Mouse (Mus musculus) adipose tissue, adult 10 weeks (tissue): Measurements from ENCODE around the gene Orm3. TPM values are rescaled to one million over a fixed set of nuclear protein-coding genes. Genes with fewer than 3 reads are reported as not detected.

ENCODE experiments used
- polyA plus RNA-seq: library from polyadenylated mRNA; stranded (reverse); fragments of 350-450 nt; fragmentation: Illumina TruSeq; extraction: RNeasy Lipid Tissue Mini Kit (QIAGEN cat#74804); gene quantifications from one replicate; pipeline ENCODE4 v1.2.3, GENCODE M21; 2014; ENCODE audit warnings: low read depth, low replicate concordance

The Orm3 gene
- polyA plus RNA-seq = 7.1 TPM

DNA sequence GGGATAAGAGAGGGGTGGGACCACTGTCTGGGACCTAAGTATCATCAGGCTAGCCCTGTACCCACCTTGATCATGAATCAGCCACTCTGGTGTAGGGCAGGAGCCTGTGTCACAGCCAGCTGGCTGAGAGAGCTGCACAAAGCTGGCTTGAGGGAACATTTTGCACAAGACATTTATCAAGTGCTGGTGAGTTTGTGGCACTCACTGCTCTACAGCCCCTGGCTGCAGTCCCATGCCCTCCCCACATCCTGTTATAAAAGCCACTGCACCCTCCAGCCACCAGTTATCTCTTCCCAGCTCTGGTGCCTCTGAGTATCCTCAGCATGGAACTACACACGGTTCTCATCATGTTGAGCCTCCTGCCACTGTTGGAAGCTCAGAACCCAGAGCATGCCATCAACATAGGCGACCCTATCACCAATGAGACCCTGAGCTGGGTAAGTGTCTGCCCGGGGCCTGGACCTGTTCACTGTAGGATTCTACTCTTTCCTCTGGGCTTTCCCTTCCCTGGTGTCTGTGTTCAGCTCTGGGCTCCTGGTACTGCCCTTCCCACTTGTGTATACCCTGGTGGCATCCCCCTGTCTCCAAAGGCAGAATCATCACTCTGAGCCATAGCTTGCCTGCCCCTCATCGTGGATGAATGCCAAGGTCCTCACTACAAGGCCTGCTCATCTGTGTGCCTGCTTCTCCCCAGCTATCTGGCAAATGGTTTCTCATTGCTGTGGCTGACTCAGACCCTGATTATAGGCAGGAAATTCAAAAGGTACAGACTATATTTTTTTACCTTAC is at the start of gene Orm3:
Gene Orm3, plus strand, starts transcription at position 286 of the 789 bp plus-strand sequence.

GRCm38 (mm10) chr4:63344295-63344694 is 11.7 kb upstream of the Orm3 start, which contains the start of gene Orm1:
Gene Orm1 (plus strand): TSS chr4:63344560.

DNA sequence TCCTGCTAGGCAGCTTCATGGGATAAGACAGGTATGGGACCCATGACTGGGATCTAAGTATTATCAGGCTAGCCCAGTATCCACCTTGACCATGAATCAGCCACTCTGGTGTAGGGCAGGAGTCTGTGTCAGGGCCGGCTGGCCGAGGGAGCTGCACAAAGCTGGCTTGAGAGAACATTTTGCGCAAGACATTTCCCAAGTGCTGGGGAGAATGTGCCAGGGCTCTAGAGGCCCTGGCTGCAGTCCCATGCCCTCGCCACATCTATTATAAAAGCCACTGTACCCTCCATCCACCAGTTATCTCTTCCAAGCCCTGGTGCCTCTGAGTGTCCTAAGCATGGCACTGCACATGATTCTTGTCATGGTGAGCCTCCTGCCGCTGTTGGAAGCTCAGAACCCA is 6.2 kb downstream of the Orm3 start, which contains the start of gene Orm2:
Gene Orm2, plus strand, starts transcription at position 300 of the 400 bp plus-strand sequence.

DNA sequence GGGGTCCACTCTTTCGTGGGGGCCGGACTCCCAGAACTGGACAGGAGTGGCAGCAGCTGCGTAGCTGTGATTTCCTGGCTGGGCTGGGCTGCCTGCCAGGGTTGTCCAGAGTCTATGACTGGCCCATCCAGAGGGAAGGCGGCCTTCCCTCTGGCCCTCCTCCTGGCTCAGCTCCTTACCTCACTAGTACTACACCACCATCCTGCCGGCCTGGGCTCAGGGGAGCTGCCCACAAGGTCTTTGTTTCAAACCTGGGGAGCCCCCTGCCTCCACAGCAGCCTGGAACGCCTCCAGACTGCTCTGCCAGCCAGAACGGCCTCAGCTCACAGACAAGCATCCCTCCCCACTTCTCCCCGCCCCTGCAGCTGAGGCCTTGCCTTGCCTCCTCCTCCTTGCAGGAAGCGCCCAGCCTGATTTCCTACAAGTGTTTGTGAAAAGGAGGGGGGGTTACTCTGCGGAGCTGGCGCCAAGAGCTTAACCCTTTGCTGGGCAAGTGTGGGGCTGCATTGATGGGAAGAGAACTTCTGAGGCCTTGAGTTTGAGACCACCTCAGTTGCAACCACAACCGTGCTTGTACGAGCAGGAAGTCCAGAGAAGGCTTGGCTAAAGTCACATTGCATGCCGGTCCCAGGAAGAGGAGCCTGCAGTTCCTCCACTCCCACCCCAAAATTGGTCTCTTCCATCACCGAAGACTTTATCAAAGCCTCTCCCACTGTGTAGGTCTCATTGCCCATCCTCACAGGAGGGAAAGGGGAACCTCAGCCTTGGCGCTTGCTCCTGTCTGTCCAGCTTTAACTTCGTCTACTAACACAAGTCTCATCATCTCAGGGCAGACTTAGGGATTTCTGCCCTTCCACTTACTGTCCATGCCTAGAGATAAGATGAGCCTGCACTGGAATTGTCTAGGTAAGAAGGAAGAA is 47.3 kb downstream of the Orm3 start, which contains the start of gene Akna:
Gene Akna, minus strand, starts transcription at position 315 of the 920 bp plus-strand sequence.

Other genes with a start within 250 kb of the Orm3 start
- gene Ambp, start 201.4 kb upstream of the Orm3 start, polyA plus RNA-seq = not detected
- gene Kif12, start 184.0 kb upstream of the Orm3 start, polyA plus RNA-seq = 1.3 TPM
- 8.6 TPM for gene Col27a1, start 142.2 kb upstream of the Orm3 start, polyA plus RNA-seq
- 124 TPM for gene Orm1, start 11.6 kb upstream of the Orm3 start, polyA plus RNA-seq
- 0.61 TPM for gene Orm2, start 6.3 kb downstream of the Orm3 start, polyA plus RNA-seq
- 5.3 TPM for gene Akna, start 47.2 kb downstream of the Orm3 start, polyA plus RNA-seq
- 13.9 TPM for gene Whrn, start 139.8 kb downstream of the Orm3 start, polyA plus RNA-seq
- gene Atp6v1g1, start 188.6 kb downstream of the Orm3 start, polyA plus RNA-seq = 340 TPM
- gene Tmem268, start 202.6 kb downstream of the Orm3 start, polyA plus RNA-seq = 14.1 TPM
- gene Gm11213, start 249.1 kb downstream of the Orm3 start, polyA plus RNA-seq = 4.1 TPM